Comparison of ENCODE assay signal across 8 mouse cellular contexts in the genomic region with DNA sequence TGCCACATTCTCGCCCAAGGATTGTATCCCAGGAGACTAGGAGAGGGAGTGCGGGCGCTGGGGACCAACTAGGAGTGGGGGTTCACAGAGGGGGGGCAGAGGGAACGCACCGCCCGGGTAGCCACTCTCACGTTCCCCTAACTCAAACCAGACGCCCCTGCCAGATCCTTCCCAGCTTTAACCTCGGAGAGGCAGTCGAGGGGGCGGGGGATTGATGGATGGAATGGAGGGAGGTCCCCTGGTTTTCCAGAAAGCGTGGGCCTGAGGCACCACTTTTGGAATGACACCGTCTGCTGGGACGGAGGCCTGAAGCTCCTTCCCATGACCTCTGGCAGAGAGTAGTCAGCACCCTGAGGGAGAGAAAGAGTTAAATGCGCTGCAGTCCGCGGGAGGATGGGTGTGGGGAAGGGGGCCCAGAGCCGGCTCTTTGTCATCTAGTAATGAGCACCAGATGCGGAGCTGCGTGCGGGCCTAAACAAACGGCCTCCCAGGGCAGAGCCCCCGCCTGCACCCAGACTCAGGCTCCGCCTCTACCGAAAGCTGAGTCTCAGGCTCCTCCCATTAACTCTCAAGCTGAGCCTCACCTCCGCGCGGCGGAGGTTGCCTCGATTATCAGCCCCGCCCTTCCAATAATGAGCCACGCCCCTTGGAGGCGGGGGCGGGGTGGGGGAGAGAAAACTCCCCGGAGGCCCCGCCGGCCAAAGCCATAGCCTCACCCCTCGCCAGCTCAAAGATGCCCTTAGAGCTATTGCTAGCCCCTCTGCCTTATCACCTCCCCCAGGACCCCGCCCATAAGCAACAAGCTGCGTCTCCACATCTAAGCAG. TPM values are rescaled to one million over a fixed set of nuclear protein-coding genes. Genes with fewer than 3 reads are reported as not detected.
DNase-seq lines count a peak whose midpoint lies in the region; ATAC-seq and TF ChIP-seq lines count a peak whose summit lies in the region.

No protein-coding gene starts in this region.

- WGBS in hindbrain, embryonic 14.5 days = under 1% methylated on average over 40 of the region's 40 CpGs
- 6% methylated on average over 40 of the region's 40 CpGs for WGBS in liver, adult 2 months
- under 1% methylated on average over 39 of the region's 40 CpGs for WGBS in midbrain, postnatal 0 days

- TF ChIP-seq POLR2A in liver, adult 2 months (IDR thresholded peaks at IDR 0.05; ENCODE audit: extremely low read depth, insufficient read depth, low read length) = no peak

- peaks cover 20% of the 10 kb centered on the region; the same call in 1 of the 2 replicates for H3K27me3 ChIP-seq in hindbrain, embryonic 14.5 days (ENCODE audit: control insufficient read depth, insufficient read depth, low read length)
- H3K27me3 ChIP-seq in liver, adult 2 months (ENCODE audit: control insufficient read depth, insufficient read depth, low read length) = peaks cover 12% of the 10 kb centered on the region
- H3K27me3 ChIP-seq in midbrain, postnatal 0 days (ENCODE audit: insufficient read depth, low read length) = peaks cover 29% of the 10 kb centered on the region

- no peaks in the 10 kb centered on the region for H3K9me3 ChIP-seq in hindbrain, embryonic 14.5 days (ENCODE audit: control insufficient read depth, low read length)
- no peaks in the 10 kb centered on the region for H3K9me3 ChIP-seq in midbrain, postnatal 0 days (ENCODE audit: low read length)

- no peaks in the 10 kb centered on the region for H3K36me3 ChIP-seq in hindbrain, embryonic 14.5 days (replicated peaks; ENCODE audit: control insufficient read depth, insufficient read depth)
- H3K36me3 ChIP-seq in liver, adult 2 months (ENCODE audit: control insufficient read depth, insufficient read depth, low read length) = no peaks in the 10 kb centered on the region
- no peaks in the 10 kb centered on the region for H3K36me3 ChIP-seq in midbrain, postnatal 0 days (ENCODE audit: insufficient read depth, low read length)

- peak overlapping the region; percentile 40 for H3K4me3 ChIP-seq in hindbrain, embryonic 14.5 days (replicated peaks; ENCODE audit: low read length)
- H3K4me3 ChIP-seq in liver, adult 2 months (ENCODE audit: insufficient read depth, low read depth, low read length) = peak overlapping the region; percentile 34
- peak overlapping the region; percentile 45 for H3K4me3 ChIP-seq in midbrain, postnatal 0 days (ENCODE audit: low read depth, low read length)

- TF ChIP-seq CTCF in liver, adult 2 months (IDR thresholded peaks at IDR 0.05; ENCODE audit: low read depth, low read length) = no peak
- TF ChIP-seq CTCF in midbrain, postnatal 0 days (IDR thresholded peaks at IDR 0.05) = no peak

- H3K79me2 ChIP-seq in liver, adult 2 months (ENCODE audit: control insufficient read depth, insufficient read depth, low read length) = no peaks in the 10 kb centered on the region

- peak overlapping the region; percentile 47 for H3K9ac ChIP-seq in hindbrain, embryonic 14.5 days
- peak overlapping the region; percentile 12; the same call in 1 of the 2 replicates for H3K9ac ChIP-seq in liver, adult 2 months (ENCODE audit: low read depth, low read length)
- H3K9ac ChIP-seq in midbrain, postnatal 0 days (replicated peaks; ENCODE audit: low read length, poor library complexity, severe bottlenecking) = peak overlapping the region; percentile 66

- ATAC-seq in hindbrain, embryonic 14.5 days (ENCODE audit: low FRiP score) = peak; percentile 73
- ATAC-seq in midbrain, postnatal 0 days (ENCODE audit: low FRiP score) = peak; percentile 64

- H3K4me2 ChIP-seq in hindbrain, embryonic 14.5 days (replicated peaks) = peak overlapping the region; percentile 59
- H3K4me2 ChIP-seq in midbrain, postnatal 0 days (ENCODE audit: low read depth, low read length, poor library complexity, severe bottlenecking) = peak overlapping the region; percentile 91

- peaks cover 22% of the 10 kb centered on the region for H3K4me1 ChIP-seq in hindbrain, embryonic 14.5 days (replicated peaks; ENCODE audit: control insufficient read depth, insufficient read depth, low read length)
- peaks cover 9% of the 10 kb centered on the region; the same call in 1 of the 2 replicates for H3K4me1 ChIP-seq in liver, adult 2 months (ENCODE audit: control insufficient read depth, insufficient read depth, low read length)
- peaks cover 11% of the 10 kb centered on the region for H3K4me1 ChIP-seq in midbrain, postnatal 0 days (ENCODE audit: insufficient read depth, low read length)

- DNase-seq in ovary, adult 18-20 months (ENCODE audit: low spot score) = peak; percentile 72
- DNase-seq in ovary, postnatal 10 days (ENCODE audit: low spot score) = no peak
- peak; percentile 94 for DNase-seq in c-Kit-positive CD71-positive TER-119-negative erythroid progenitor cells, embryonic 14.5 days (ENCODE audit: low read depth)
- peak; percentile 83 for DNase-seq in gastrocnemius, adult 18-20 months (ENCODE audit: low spot score)
- peak; percentile 70 for DNase-seq in hindbrain, embryonic 14.5 days (ENCODE audit: low spot score)
- DNase-seq in liver, adult 2 months (ENCODE audit: extremely low read depth, low read depth, low spot score) = peak; percentile 37
- peak; percentile 78 for DNase-seq in midbrain, postnatal 0 days (ENCODE audit: low spot score)
- peak; percentile 82 for DNase-seq in testis, postnatal 14 days (ENCODE audit: low spot score)

- H3K27ac ChIP-seq in hindbrain, embryonic 14.5 days = peak overlapping the region; percentile 46; the same call in 1 of the 2 replicates
- H3K27ac ChIP-seq in liver, adult 2 months (replicated peaks; ENCODE audit: insufficient read depth, low read depth, low read length) = no peak overlapping the region
- no peak overlapping the region; the same call in 1 of the 2 replicates for H3K27ac ChIP-seq in midbrain, postnatal 0 days (ENCODE audit: low read depth, low read length)

RNA-seq across cellular contexts. Expression of gene Cd248, which starts 3.9 kb away (rescaled TPM):
- total RNA-seq in gastrocnemius, adult 18-20 months (2021) = 10 to 100 TPM in 1 of 2 experiments, 1 to 10 TPM in 1; 6.3 to 11.8 TPM
- polyA plus RNA-seq in hindbrain, embryonic 14.5 days (2014; fragmentation: Nextera tagmentation; extraction: Ambion mirVana) = 23.8 and 26.4 TPM in 2 replicates
- total RNA-seq in liver, adult 2 months (2014; rRNA removed) = 0.18 and 0.54 TPM in 2 replicates
- 0.57 and 0.98 TPM in 2 replicates for polyA plus RNA-seq in liver, adult 2 months (2012; rRNA removed)
- 22.0 and 23.3 TPM in 2 replicates for total RNA-seq in midbrain, postnatal 0 days (2014; rRNA removed)
- 15.7 and 18.3 TPM in 2 replicates for polyA plus RNA-seq in midbrain, postnatal 0 days (2015; fragmentation: Nextera tagmentation; extraction: Ambion mirVana)

RNA-seq across cellular contexts. Expression of gene Tmem151a, which starts 13.6 kb away (rescaled TPM):
- under 1 TPM in 1 of 2 experiments, not detected in 1; 0.18 TPM for total RNA-seq in gastrocnemius, adult 18-20 months (2021)
- polyA plus RNA-seq in hindbrain, embryonic 14.5 days (2014; fragmentation: Nextera tagmentation; extraction: Ambion mirVana) = 20.7 and 23.8 TPM in 2 replicates
- under 0.01 TPM in 2 replicates for total RNA-seq in liver, adult 2 months (2014; rRNA removed)
- polyA plus RNA-seq in liver, adult 2 months (2012; rRNA removed) = 0.24 and 0.26 TPM in 2 replicates
- 54.0 and 64.0 TPM in 2 replicates for total RNA-seq in midbrain, postnatal 0 days (2014; rRNA removed)
- polyA plus RNA-seq in midbrain, postnatal 0 days (2015; fragmentation: Nextera tagmentation; extraction: Ambion mirVana) = 64.2 and 72.0 TPM in 2 replicates

RNA-seq across cellular contexts. Expression of gene Yif1a, which starts 16.6 kb away (rescaled TPM):
- 10 to 100 TPM; 45.1 to 47.0 TPM for total RNA-seq in gastrocnemius, adult 18-20 months (2021)
- polyA plus RNA-seq in hindbrain, embryonic 14.5 days (2014; fragmentation: Nextera tagmentation; extraction: Ambion mirVana) = 62.4 and 72.6 TPM in 2 replicates
- total RNA-seq in liver, adult 2 months (2014; rRNA removed) = 79.3 and 85.7 TPM in 2 replicates
- polyA plus RNA-seq in liver, adult 2 months (2012; rRNA removed) = 188 and 215 TPM in 2 replicates
- 40.4 and 53.9 TPM in 2 replicates for total RNA-seq in midbrain, postnatal 0 days (2014; rRNA removed)
- polyA plus RNA-seq in midbrain, postnatal 0 days (2015; fragmentation: Nextera tagmentation; extraction: Ambion mirVana) = 38.8 and 49.9 TPM in 2 replicates

RNA-seq across cellular contexts. Expression of gene Rin1, which starts 21.5 kb away (rescaled TPM):
- total RNA-seq in gastrocnemius, adult 18-20 months (2021) = 1 to 10 TPM in 1 of 2 experiments, under 1 TPM in 1; 0.71 to 1.2 TPM
- polyA plus RNA-seq in hindbrain, embryonic 14.5 days (2014; fragmentation: Nextera tagmentation; extraction: Ambion mirVana) = 1.1 and 1.4 TPM in 2 replicates
- total RNA-seq in liver, adult 2 months (2014; rRNA removed) = 0.09 and 0.20 TPM in 2 replicates
- 0.40 and 0.78 TPM in 2 replicates for polyA plus RNA-seq in liver, adult 2 months (2012; rRNA removed)
- 4.0 and 4.3 TPM in 2 replicates for total RNA-seq in midbrain, postnatal 0 days (2014; rRNA removed)
- polyA plus RNA-seq in midbrain, postnatal 0 days (2015; fragmentation: Nextera tagmentation; extraction: Ambion mirVana) = 0.76 and 0.96 TPM in 2 replicates

RNA-seq across cellular contexts. Expression of gene Cnih2, which starts 26.6 kb away (rescaled TPM):
- total RNA-seq in gastrocnemius, adult 18-20 months (2021) = not detected
- polyA plus RNA-seq in hindbrain, embryonic 14.5 days (2014; fragmentation: Nextera tagmentation; extraction: Ambion mirVana) = 485 and 502 TPM in 2 replicates
- not detected in 2 replicates for total RNA-seq in liver, adult 2 months (2014; rRNA removed)
- polyA plus RNA-seq in liver, adult 2 months (2012; rRNA removed) = 0.12 and 0.19 TPM in 2 replicates
- total RNA-seq in midbrain, postnatal 0 days (2014; rRNA removed) = 677 and 753 TPM in 2 replicates
- 547 and 553 TPM in 2 replicates for polyA plus RNA-seq in midbrain, postnatal 0 days (2015; fragmentation: Nextera tagmentation; extraction: Ambion mirVana)

Comparison
In these comparisons a context has a peak if more than half of its experiments do, and no peak if none do; other contexts are left out.
1. H3K9ac ChIP-seq: peak in every context shown above with its lines; median percentile 66 in midbrain, postnatal 0 days; 47 in hindbrain, embryonic 14.5 days; 12 in liver, adult 2 months.
2. RNA of gene Tmem151a, which starts 13.6 kb away (total RNA-seq): 54.0 to 64.0 TPM in midbrain, postnatal 0 days; 0.18 TPM in gastrocnemius, adult 18-20 months and under 0.01 TPM in liver, adult 2 months; every median in the first group is over 10 times any median in the second.
3. Peak in every context shown above with its lines, with median percentiles within 50 percentile points of each other: H3K4me3 ChIP-seq.